Mouse (Mus musculus): ENCODE measurements at regions not wholly inside any gene's neighbourhood (a gene's known extent, or its start where the extent isn't known, plus 50 kb on each side); places are given as distances from the start of the nearest gene placed in this dataset.

DNA sequence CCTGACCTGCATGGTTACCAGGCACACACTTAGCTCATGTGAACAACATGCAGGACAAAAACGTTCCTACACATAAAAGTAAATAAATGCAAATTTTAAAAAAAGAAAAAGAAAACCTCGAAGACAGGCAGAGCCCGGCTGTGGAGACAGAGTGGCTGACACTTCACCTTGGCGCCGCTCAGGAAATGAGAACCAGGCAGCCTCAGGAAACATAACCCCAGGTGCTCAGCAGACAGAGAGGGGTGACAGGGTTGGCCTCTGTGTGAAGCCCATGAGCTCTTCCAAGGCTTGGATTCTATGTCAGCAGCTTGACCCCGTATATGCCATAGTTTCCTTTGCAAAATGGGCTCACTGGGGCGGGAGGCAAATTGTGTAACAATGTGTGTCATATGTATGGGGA lies 226.7 kb upstream of the Sulf2 start:
- TF ChIP-seq CTCF (IDR thresholded peaks at IDR 0.05) (no peak), EP300 (IDR thresholded peaks at IDR 0.05; ENCODE audit: insufficient read depth, low read depth, low read length) (no peak), POLR2A (IDR thresholded peaks at IDR 0.05; ENCODE audit: insufficient read depth, low read depth, low read length) (no peak)

All from heart, adult 2 months (tissue).